ENCODE assay signal across 15 mouse cellular contexts in genomic region chr5:115148872-115149271, GRCm38 (mm10). TPM values are rescaled to one million over a fixed set of nuclear protein-coding genes. Genes with fewer than 3 reads are reported as not detected.
"Had no signal": no experiment of that assay in that cellular context is flagged by ENCODE, and none has a peak within 500 bp of the region (broad histone marks: within the 10 kb centered on the region; RNA-seq: fewer than 3 reads in every experiment).

No protein-coding gene starts in this region.

RNA-seq across cellular contexts. Expression of gene Cabp1, which starts 45.3 kb away (rescaled TPM):
- total RNA-seq: megakaryocyte progenitor cell, adult 5-6 weeks; megakaryocyte, adult 5-6 weeks; megakaryocyte-erythroid progenitor cell, adult 5-6 weeks; monocyte, adult 5-6 weeks had no signal
- polyA plus RNA-seq: liver, embryonic 13.5 days; liver, postnatal 0 days; macrophage had no signal

RNA-seq across cellular contexts. Expression of gene Gm10401, which starts 50.8 kb away (rescaled TPM):
- total RNA-seq: left cerebral cortex, postnatal 10 days; left cerebral cortex, postnatal 14 days; left cerebral cortex, postnatal 25 days; left cerebral cortex, postnatal 36 days; left cerebral cortex, postnatal 4 days; liver, adult 2 months; megakaryocyte progenitor cell, adult 5-6 weeks; megakaryocyte, adult 5-6 weeks; megakaryocyte-erythroid progenitor cell, adult 5-6 weeks; midbrain, postnatal 0 days; monocyte, adult 5-6 weeks had no signal
- polyA plus RNA-seq: lung, adult 2 months had no signal
